Mouse (Mus musculus): ENCODE results near the gene Abca12.

Gene Abca12

DNA sequence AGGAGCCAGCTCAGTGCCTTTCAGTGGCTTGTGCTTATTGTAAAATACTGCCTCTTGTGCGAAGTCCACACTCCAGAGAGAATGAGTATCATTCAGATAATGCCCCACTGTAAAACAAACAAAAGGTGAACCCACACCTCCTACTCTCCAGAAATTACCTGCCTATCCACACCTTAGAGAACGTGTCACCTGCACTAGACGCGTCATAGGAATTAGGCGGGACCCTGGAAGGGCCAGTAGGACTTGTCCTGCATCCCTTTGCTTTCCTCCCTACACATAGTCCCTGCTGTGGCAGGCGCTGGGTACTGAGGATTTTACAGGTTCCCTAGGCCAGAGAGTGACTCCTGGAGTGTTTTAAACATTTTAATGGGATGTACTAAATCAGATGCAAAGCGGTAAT is at the start of gene Abca12:
Abca12 (minus strand) TSS at position 101 of the 400 bp plus-strand sequence.
- no peak for DNase-seq

DNA sequence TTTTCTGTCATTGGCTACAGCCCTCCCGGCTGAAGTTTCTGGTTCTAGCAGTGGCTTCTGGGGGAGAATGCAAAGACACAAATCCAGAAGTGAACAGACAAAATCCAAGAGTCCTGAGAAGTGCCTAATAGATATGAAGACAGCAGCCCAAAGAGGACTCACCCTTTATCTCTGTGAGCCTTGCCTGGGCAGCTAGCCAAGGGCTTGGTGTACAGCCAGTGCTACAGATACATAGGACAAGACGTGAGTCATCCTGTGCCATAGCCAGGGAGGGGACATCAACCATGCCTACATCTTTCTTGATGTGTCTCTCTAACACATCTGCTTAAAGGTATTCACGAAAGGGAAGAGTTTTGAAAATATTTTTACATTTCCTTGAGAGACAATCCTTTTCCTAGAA is 43.3 kb upstream of the Abca12 start:
- DNase-seq: no peak

DNA sequence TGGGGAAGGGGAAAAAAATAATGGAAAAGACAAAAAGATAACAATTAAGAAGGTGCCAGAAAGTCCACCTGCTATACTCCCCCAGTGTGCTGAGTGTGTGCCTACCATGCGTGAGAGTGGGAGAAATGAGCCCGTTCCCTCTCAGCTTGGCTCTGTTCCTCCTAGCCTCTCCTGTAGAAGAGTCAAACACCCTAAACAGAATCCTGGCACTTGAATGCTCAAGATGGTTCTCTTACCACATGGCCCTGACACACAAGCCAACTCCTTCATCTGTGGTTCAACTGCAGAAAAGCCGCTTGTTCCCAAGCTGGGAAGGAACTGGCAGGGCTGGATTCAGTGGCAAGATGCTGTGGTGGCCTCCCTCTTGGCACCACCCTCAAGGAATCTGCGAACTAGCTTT is 32.7 kb upstream of the Abca12 start:
- no peak for DNase-seq

DNA sequence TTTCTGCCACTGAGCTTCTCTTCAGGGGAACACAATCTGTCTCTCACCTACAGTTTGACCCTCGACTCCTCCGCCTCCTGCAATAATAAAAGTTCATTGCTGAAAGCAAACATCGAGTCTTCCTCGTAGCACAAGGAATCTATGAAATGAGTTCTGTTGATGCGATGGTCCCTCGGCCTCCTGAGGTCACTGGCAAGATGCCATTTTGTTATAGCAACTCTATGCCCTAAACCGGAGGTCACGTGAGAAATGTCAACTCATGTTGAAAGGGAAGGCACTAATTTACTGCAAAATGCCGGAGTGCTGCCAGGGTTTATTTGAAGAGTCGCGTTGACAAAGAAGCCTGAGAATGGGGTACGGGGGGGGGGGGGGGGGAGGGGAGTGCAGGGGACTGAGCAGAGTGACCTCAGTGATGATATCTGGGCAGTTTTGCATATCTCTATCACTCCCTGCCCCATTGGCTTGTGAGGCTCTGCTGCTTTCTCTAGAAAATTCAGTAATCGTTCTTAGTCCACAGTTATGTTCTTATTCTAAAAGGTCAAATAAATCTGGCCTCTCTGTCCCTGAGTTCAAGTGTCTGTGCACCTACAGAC is 7.1 kb upstream of the Abca12 start:
- no peak for DNase-seq

DNA sequence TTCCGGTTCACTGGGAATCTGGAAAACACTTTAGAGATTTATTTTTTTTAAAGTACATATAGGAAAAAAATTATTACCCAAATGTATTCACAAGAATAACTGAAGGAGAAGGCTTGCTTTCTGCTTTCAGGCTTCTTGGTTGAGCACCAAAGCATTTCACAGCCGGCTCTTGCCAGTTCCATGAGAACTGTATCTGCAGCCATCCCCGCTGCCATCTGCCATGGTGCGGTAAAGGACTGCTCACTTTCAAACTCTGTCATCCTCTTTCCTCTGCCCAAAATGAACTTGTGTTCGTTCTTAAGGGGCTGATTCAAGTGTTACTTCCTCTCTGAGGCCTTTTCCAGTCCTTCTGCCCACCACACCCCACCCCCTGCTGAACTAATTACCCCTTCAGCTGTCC is 3.8 kb upstream of the Abca12 start:
- peak; percentile 12 for DNase-seq

DNA sequence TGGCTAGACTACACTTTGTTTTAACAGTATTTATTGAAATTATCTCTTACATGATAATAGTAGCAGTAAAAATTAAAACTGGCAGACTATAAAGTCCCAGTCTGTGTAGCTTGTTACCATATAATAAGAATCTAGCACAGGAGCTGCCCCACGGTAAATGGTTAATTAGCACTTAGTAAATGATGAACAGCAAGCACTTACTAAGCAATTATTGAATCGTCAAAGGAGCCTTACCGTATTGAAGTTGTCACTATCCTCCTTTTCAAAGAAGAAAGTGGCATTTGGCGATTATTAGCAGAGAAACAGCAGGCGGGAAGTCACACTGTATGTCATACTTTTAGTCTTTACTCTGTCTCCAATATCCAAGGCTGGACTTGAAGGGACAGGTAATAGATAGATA is 3.2 kb upstream of the Abca12 start:
- no peak for DNase-seq

DNA sequence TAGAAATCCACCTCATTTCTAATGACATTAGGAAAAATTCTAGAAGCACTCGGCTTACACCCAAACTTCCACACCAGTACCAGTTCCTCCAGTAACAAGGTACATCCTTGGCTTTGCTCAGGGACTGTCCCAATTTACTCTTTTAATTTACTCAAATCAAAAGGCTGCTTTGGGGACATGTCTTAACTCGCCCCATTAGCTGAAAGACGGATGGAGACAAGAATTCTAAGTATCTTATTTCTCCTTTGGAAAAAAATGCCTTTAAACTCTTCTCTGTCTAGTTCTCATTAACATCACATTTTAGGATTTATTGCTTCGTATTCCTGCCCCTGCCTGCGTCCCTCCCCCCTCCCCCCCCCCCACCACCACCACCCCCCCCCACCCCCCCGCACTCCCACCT is 626 bp downstream of the Abca12 start:
- DNase-seq: no peak

DNA sequence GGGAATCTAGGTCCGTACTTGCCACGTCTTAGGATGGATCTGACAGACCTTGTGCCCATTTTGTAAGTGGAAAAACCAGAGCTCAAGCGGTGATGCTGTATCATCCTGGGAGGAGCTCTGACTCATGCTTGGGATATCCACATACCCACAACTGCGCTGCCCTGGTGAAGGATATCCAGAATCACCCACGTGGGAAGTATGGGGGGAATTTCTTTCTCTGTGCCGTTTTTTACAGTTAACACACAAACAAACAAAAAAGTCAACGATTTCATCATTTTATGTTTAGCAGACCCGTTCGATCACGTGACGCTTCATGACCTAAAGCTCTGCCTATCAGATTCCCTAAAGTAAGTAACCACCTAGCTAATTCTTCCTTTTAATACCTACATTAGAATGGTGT is 1.6 kb downstream of the Abca12 start:
- DNase-seq: no peak

DNA sequence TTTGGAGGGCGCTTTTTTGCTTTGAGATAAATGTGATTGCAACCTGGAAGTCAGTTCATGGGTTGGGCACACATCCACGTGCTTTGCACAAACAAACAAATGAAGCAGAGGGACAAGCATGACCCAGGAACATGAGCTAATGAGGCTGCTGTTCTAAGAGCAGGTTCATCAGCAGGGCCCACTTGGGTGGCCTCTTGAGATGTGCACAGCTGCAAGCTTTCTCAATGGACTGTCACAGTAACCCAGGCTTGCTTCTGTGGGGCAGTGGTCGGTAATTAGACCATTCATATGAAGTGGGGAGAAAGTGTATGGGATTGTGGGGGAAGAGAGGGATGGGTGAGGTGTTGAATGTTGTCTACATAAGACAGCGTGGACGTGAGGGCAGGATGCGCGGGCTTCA is 7.0 kb downstream of the Abca12 start:
- no peak for DNase-seq

DNA sequence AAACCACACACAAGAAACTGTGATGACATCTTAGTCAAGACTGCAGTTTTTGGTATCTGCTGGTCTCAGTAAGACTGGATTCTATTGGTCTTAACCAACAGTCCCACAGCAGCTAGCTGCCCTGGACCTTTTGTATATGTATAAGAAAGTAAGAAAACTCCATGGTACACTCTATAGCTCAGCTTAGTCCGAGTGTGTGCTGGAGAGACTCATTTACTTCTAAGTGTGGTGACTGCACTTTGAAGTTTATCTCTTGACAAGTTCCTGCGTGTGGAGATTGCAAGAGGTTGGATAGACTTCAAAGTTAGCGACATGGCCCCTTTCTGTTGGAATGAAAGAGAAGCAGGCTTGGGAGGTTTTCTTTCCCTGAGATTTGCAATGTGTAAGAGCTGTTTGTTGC is 17.1 kb downstream of the Abca12 start:
- DNase-seq: no peak

DNA sequence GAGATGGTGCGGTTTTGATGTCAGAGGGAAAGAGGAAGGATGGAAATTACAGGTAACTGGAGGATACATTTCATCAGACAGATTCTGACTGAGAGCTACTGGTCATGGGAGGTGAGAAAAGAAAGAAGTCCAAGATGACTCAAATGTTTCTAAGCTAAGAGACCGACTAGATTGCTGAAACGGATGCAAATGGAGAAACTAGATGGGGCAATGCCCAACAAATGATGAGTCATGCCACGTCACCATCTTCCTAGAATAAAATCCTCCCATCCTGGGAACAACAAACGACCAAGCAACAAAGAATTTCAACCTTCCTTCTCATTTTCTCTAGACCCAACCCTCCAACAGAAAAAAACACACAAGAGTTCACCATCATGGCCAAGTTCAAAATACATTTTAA is 18.6 kb downstream of the Abca12 start:
- no peak for DNase-seq

DNA sequence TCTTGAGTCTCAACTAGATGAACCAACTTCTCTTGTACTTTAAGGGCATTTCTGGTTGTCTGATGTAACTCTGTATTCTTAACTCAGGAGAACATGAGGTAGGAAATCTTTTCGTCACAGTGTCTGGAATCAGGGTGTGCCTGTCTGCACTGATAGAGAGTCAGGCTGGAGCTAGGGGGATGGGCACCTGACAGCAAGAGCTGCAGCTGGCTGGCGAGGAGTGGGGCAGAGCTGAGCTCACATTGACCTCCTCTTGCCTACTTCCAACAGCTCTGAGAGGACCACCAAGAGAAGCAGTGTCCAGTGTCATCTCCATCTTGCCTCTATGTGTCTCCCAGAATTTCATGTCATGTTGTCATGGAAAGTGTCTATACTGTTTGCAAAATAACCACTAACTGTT is 20.5 kb downstream of the Abca12 start:
- DNase-seq: no peak

DNA sequence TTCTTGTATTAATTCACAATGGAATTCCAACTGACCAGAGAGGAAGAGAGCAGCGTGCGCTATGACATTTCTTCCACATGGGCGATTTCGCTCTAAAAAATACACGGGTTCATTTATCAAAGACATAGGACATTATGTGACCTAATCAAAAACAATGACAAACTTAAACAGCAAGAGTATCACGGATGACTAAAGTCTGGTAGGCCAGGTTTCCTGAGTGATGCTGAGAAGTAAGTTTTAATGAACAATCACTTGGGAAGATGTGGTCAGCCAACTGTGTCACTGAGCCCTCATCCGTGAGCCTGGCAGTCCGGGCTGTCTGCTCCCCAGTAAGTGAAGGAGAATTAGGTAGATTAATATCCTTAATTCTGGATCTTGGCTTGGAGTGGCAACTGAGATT is 21.2 kb downstream of the Abca12 start:
- no peak for DNase-seq

DNA sequence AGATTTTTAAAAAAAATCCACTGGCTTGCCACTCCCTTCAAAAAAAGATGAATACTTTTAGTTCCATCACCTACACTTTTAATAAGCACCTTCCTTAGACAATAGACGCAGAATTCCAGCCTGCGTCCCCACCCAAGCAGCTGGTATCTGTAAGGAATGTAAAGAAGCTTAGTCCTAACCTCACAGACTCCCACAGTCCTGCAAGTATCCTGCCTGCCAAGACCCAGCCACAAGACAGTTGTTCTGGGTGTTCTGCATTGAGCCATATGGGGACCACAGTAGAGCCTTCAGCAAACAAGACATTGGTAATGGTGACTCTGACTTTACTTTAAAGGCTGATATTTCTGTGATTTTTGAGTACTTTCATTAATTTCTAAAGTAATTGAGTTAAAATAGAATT is 22.2 kb downstream of the Abca12 start:
- DNase-seq: no peak

DNA sequence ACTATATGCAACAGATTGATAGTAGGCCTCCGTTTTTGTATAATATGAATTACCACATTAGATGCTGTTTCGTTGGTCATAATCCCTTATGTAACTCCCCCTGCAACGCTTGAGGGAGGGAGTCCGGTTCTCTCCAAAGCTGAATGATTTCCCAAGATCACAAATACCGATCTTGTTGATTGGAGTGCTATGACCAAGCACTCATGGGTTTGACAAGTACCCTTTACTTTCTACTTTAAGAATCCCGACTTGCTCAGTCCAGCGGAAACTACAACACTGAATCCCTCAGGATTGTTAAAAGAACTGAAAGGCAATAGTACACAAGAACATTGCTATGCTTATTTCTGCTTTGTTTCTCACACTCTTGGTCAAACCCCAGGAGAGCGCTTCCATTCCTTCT is 28.1 kb downstream of the Abca12 start:
- no peak for DNase-seq

DNA sequence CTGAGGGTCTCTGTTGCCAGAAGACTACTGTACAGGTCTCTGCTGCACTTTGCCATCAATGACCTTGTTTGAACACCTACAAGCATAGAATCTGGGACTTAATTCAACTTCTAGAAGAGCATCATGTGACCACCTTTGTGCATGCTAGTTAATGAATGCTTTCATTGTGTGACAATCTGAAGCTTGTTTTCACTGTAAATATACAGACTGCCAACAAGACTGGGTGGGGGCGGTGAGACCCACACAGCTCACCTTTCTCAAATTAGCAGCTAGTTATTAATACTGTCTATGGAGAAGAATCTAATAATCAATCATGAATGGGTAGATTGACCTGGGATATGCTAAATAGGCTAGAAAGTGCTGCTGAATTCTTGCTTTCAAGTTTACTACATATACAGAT is 30.6 kb downstream of the Abca12 start:
- no peak for DNase-seq

DNA sequence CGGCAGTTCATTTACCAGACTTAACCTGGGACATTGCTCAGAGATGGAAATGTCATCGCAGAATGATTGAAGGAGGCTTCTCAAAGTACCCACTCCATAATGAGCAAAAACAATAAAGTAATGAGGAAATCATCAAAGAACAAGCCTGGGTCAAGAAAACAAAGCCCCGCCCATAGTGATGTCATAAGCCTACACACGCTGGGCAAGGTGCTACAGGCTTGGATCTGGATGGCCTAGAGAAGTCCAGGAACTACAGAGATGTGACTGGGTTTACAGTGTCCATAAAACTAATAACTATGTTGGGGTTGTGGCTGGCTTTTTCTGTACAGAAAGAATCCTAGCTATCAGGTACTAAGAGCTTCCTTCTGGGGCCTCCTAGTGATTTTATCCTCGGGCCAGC is 41.6 kb downstream of the Abca12 start:
- DNase-seq: no peak

DNA sequence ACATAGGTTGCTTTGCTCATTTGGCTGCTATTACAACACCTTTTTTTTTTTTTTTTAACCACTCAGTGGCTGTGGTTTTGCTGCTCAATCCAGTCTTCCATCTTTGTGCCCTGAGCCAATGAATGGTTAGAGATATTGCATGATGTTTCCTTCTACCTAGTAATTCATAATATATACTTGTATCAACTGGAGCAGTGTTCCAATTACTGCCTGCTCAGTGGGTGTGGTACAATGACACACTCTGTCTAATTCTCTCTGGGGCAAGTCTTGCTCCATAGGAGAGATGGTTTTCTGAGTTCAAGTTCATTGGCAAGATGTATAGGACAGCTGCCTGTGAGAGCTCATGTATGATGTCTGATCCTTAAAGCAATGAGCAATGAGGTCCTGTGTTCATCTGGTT is 44.4 kb downstream of the Abca12 start:
- no peak for DNase-seq

DNA sequence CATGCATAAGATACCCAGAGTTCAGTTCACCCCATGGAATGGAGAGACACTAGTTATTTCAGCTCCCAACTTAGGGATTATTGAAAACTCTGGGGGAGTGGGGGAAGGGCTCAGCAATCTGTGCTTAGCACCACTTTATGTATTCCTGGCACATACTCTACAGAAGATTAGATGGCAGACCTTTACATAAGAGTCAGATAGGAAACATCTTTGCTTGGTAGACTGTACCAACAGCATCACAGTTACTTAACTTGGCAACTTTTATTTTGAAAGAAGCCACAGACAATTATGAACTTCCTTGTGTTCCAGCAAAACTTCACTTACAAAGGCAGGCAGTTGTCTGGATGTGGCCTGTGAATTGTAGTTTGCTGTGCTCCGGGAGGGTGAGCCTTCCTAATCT is 46.9 kb downstream of the Abca12 start:
- no peak for DNase-seq

DNA sequence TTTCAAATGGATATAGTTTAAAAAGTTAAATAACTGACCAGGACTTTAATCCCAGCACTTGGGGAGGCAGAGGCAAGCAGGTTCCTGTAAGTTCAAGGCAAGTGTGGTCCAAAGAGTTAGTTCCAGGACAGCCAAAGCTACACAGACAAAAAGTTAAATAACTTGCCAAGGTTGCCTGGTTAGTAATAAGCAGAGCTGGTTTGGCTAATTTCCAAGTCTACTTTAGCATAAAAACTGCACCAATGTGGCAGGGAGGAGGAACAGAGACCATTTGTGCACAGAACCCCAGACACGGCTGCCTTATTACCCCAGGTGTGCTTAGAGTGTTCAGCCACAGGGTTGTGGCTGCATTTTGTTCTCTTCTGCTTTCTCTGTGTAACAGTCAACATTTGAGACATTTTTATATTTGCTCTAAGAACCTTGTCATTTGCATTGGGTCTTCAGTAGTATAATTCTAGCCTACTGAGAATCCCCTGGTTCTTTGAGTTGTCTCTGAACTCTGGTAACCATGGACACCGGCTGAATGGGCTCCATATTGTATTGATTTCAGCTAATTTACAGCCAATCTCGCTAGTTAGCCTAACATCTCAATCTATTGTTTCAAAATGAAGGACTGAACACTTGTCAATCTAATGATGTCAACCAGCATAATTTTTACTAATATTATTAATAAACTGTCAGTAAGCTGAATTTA is 71.7 kb downstream of the Abca12 start:
- DNase-seq: no peak

DNA sequence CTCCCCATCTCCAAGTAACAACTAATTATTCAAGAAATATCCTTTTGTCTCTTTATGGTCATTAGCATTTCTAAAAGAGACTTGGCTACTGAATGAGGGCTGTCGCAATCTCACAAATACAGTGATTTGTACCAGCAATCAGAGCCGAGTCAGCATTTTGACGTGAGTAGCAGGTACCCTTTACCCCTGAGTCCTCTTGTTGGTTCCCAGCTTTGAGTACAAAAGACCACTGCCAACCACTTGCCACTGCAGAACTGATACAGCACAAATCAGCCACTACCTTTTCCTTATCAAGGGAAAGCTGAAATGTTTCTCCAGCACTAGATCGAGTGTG is 72.5 kb downstream of the Abca12 start:
- DNase-seq: no peak

DNA sequence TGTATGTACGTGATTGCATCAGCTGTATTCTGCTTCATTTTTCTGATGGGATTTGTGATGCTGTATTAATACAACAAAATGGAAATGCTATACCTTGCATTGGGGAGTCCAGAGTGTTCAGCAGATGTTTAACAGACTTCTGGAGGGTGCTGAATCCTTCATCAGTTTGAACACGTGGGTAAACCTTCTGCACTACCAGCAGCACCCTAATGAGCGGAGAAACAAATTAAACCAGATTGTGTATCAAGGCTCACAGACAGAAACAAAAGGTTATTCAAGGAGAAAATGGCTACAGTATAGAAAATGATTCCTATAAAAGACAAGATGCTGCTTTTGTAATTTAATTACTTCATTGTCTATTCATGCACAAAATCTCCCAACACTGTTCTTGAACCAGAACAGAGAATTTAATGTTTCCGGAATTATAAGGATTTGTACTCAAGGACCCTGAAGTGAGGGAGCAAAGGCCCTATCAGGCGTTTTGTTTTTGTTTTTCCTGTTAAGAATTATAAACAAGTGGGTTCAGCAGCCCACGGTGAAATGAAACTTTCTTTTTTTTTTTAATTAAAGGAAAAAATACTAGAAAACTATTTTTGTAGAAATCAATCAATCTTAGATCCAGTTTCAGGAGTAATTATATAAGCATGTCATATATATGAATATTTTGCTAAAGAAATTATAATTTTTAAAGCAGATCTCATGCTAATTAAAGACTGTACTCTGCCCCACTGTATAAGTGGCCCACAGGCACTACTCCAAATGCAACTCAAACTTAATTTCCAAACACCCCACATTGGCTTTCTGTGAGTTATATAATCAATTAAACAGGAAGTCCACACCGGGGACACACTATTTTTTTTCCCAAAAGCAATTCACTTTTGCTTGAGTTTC is 73.1 kb downstream of the Abca12 start:
- no peak for DNase-seq

DNA sequence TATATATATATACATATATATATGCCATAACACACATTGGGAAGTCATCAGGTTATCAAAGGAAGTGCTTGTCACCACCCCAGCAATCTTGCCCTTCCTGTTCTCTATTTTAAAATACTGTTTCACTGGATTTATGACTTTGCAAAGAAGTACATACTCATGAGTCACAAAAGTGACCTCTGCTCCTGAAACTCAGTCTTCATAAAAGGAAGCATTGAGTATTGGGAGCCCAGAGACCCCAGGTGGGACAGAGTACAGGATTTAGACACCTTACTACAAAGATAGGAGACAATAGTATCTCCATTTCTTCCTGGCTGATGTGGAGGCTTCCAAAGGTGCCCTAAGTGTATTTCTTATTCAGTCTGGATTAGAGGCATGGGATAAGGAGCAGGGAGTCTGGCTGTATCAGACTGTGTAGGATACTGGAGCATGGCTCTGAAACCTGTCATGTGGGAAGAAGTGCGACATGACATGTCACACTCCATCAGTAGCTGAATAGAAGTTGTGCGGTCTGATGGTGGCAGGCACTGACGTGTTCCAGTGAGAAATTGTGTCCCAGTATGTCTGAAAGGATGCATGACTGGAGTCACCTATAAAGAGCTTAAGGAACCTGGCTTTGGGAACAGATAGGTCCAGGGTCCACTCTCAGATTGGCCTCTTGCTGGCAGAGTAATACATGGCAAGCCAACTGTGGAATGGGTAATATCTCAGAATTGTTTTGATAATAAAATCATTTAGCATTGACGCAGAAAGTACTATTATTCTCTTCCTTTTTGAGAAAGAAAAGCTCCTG is 76.0 kb downstream of the Abca12 start:
- DNase-seq: no peak

DNA sequence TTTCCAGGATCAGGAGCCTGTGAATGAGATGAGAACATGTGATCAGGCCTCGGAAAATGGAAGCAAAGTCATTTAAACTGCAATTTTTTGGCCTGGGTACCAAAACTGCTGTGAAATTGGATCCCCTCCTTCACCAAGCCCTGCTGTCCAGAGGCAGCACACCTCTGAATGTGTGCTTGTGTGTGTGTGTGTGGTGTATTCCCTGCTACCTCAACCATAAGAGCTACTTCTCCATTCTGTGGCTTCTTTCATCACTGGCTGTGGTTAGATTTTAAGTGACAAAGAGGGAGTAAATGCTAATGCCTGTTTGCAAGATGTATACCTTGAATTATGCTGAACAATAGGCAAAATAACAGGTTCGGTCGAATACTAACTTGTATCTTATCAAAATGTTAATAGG is 84.4 kb downstream of the Abca12 start:
- no peak for DNase-seq
